Mouse (Mus musculus) CH12.LX (cell line): ENCODE data around the gene Cryba1.

Source experiments
- CHD1 ChIP-seq: IDR thresholded peaks from 2 replicates; pipeline ENCODE4 v1.6.1; 2012; ENCODE audit warnings: low read depth, low read length, improper control_type of control experiment, inconsistent platforms
- CHD2 ChIP-seq: IDR thresholded peaks from 2 replicates; pipeline ENCODE4 v1.6.1; 2011; ENCODE audit warnings: low read length, improper control_type of control experiment
- CTCF ChIP-seq, 2 experiments: IDR thresholded peaks in 1 of 2; conservative IDR thresholded peaks in 1 of 2; 2 replicates each; pipeline ENCODE4 v1.5.1; 2011 to 2012; ENCODE audit warnings: low read depth in 2 of 2, low read length in 2 of 2, improper control_type of control experiment in 1 of 2, inconsistent platforms in 1 of 2, mild to moderate bottlenecking in 1 of 2, moderate library complexity in 1 of 2
- EP300 ChIP-seq: IDR thresholded peaks from 2 replicates; pipeline ENCODE4 v1.6.1; 2011; ENCODE audit warnings: low read length, improper control_type of control experiment
- NRF1 ChIP-seq: IDR thresholded peaks from 2 replicates; pipeline ENCODE4 v1.6.1; 2014; ENCODE audit warnings: low read depth, mild to moderate bottlenecking, inconsistent platforms, low read length, improper control_type of control experiment, moderate library complexity
- POLR2A ChIP-seq: IDR thresholded peaks from 2 replicates; pipeline ENCODE4 v1.6.1; 2011; ENCODE audit warnings: low read depth, mild to moderate bottlenecking, improper control_type of control experiment, low read length
- RAD21 ChIP-seq: IDR thresholded peaks from 2 replicates; pipeline ENCODE4 v1.6.1; 2011; ENCODE audit warnings: low read depth, mild to moderate bottlenecking, low read length, improper control_type of control experiment, moderate library complexity
- SMC3 ChIP-seq: IDR thresholded peaks from 2 replicates; pipeline ENCODE4 v1.6.1; 2011; ENCODE audit warnings: low read depth, low read length, improper control_type of control experiment
- TCF12 ChIP-seq: IDR thresholded peaks from 2 replicates; pipeline ENCODE4 v1.6.1; 2014; ENCODE audit warnings: low read depth, mild to moderate bottlenecking, inconsistent platforms, low read length, improper control_type of control experiment
- ZC3H11A ChIP-seq: IDR thresholded peaks from 2 replicates; pipeline ENCODE4 v1.6.1; 2012; ENCODE audit warnings: low read depth, mild to moderate bottlenecking, inconsistent platforms, low read length, improper control_type of control experiment

GRCm38 (mm10) chr11:77684896-77685295, 40.2 kb downstream of the Cryba1 start:
- no peak for TF ChIP-seq CHD1
- TF ChIP-seq CTCF (conservative IDR thresholded peaks at IDR 0.05 in 1 of 2, IDR thresholded peaks at IDR 0.05 in 1 of 2; ENCODE audit: low read depth in 2 of 2, low read length in 2 of 2): no peak
- TF ChIP-seq SMC3: no peak
- TF ChIP-seq TCF12: no peak
- no peak for TF ChIP-seq RAD21
- TF ChIP-seq CHD2: no peak
- TF ChIP-seq POLR2A: no peak
- TF ChIP-seq EP300: no peak
- TF ChIP-seq ZC3H11A: no peak
- TF ChIP-seq NRF1: no peak
